In the genomic region with DNA sequence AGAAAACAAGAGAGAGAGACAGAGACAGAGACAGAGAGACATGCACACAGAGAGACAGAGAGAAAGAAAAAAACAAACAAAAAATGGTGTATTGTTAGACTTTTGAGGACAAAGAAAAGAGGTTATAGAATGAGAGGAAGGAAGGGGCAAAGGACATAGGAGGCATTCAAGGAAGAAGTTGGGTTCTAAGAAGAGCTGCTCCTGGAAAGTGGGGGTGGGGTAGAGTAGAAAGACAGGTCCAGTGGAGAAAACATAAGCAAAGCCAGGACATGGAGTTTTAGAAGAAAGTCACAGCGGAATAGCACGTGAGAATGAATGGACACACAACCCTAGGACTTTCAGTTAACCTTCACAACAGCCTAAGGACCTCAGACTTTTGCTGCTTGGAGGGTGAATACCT, we compare ENCODE assay signal across 31 mouse cellular contexts.
"Had no signal": no experiment of that assay in that cellular context is flagged by ENCODE, and none has a peak within 500 bp of the region (broad histone marks: within the 10 kb centered on the region; RNA-seq: fewer than 3 reads in every experiment).

No protein-coding gene starts in this region.

- H3K4me1 ChIP-seq: heart, embryonic 10.5 days; heart, embryonic 12.5 days; heart, embryonic 13.5 days; heart, embryonic 15.5 days; hindbrain, embryonic 10.5 days; hindbrain, embryonic 12.5 days; hindbrain, embryonic 13.5 days; hindbrain, embryonic 15.5 days; intestine, embryonic 15.5 days had no signal

- DNase-seq: heart, postnatal 10 days; heart, postnatal 14 days; heart, postnatal 36 days; heart, postnatal 4 days; kidney, adult 11 months; kidney, adult 18-20 months; kidney, adult 8-10 months; kidney, adult 9 months; kidney, postnatal 10 days; kidney, postnatal 25 days; kidney, postnatal 4 days; layer of hippocampus, adult 9-11 months; layer of hippocampus, postnatal 36 days had no signal

- H3K4me2 ChIP-seq: heart, embryonic 11.5 days; heart, embryonic 12.5 days; heart, embryonic 13.5 days; heart, embryonic 15.5 days; hindbrain, embryonic 12.5 days; hindbrain, embryonic 13.5 days; hindbrain, embryonic 14.5 days; hindbrain, embryonic 15.5 days; intestine, embryonic 15.5 days; kidney, embryonic 15.5 days had no signal

- H3K4me3 ChIP-seq: heart, embryonic 10.5 days; heart, embryonic 12.5 days; heart, embryonic 13.5 days; heart, embryonic 15.5 days; hindbrain, embryonic 10.5 days; hindbrain, embryonic 12.5 days; hindbrain, embryonic 13.5 days; hindbrain, embryonic 15.5 days; intestine, embryonic 15.5 days; kidney, embryonic 15.5 days; layer of hippocampus, adult 2 months; left cerebral cortex, adult 2 months had no signal

- H3K27ac ChIP-seq: heart, embryonic 10.5 days; heart, embryonic 13.5 days; heart, embryonic 15.5 days; hindbrain, embryonic 10.5 days; hindbrain, embryonic 12.5 days; hindbrain, embryonic 13.5 days; hindbrain, embryonic 14.5 days; hindbrain, embryonic 15.5 days; hindbrain, postnatal 0 days; intestine, embryonic 15.5 days; kidney, embryonic 15.5 days; kidney, postnatal 0 days; layer of hippocampus, adult 2 months; left cerebral cortex, adult 2 months had no signal

- H3K9me3 ChIP-seq: heart, embryonic 10.5 days; heart, embryonic 12.5 days; heart, embryonic 13.5 days; heart, embryonic 15.5 days; hindbrain, embryonic 10.5 days; hindbrain, embryonic 12.5 days; hindbrain, embryonic 13.5 days; hindbrain, embryonic 15.5 days; intestine, embryonic 15.5 days; kidney, embryonic 15.5 days had no signal

- H3K36me3 ChIP-seq: heart, embryonic 10.5 days; heart, embryonic 12.5 days; heart, embryonic 13.5 days; heart, embryonic 15.5 days; hindbrain, embryonic 10.5 days; hindbrain, embryonic 12.5 days; hindbrain, embryonic 13.5 days; hindbrain, embryonic 15.5 days; intestine, embryonic 15.5 days; kidney, embryonic 15.5 days had no signal

- H3K27me3 ChIP-seq: heart, embryonic 12.5 days; heart, embryonic 13.5 days; heart, embryonic 15.5 days; hindbrain, embryonic 12.5 days; hindbrain, embryonic 13.5 days; hindbrain, embryonic 15.5 days; intestine, embryonic 15.5 days; kidney, embryonic 15.5 days had no signal

- H3K9ac ChIP-seq: heart, embryonic 12.5 days; heart, embryonic 13.5 days; heart, embryonic 15.5 days; hindbrain, embryonic 12.5 days; hindbrain, embryonic 13.5 days; hindbrain, embryonic 14.5 days; hindbrain, embryonic 15.5 days; intestine, embryonic 15.5 days; kidney, embryonic 15.5 days had no signal

- ATAC-seq: hindbrain, embryonic 16.5 days; hindbrain, postnatal 0 days; inflammation-experienced regulatory T-cells, adult 6 months; intestine, embryonic 15.5 days had no signal
